ENCODE assay signal across 16 mouse cellular contexts in the genomic region with DNA sequence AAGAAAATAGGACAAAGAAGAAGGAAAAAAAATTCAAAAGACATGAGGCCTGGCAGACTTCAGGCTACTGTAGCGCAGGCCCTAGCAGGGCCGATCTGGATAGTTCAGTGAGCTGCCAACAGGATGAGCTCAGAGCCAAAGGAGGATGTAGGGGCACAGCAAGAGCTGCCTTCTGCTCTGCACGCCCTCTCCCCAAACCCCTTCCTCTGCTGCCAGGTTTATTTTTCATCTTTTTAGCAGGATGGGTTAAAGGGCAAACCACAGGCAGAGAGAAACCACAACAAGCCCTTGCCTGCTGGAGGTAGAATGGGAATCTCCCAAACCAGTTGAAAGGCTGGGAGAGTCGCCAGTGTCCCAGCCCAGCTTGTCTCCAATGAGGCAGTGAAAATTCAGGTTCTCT. TPM values are rescaled to one million over a fixed set of nuclear protein-coding genes. Genes with fewer than 3 reads are reported as not detected.
DNase-seq lines count a peak whose midpoint lies in the region; ATAC-seq and TF ChIP-seq lines count a peak whose summit lies in the region.
"Had no signal": no experiment of that assay in that cellular context is flagged by ENCODE, and none has a peak within 500 bp of the region (broad histone marks: within the 10 kb centered on the region; RNA-seq: fewer than 3 reads in every experiment).

No protein-coding gene starts in this region.

- H3K4me1 ChIP-seq in midbrain, embryonic 11.5 days (ENCODE audit: control insufficient read depth, insufficient read depth, low read length): no peaks in the 10 kb centered on the region
- H3K4me1 ChIP-seq in midbrain, embryonic 15.5 days: no peaks in the 10 kb centered on the region
- H3K4me1 ChIP-seq: hindbrain, embryonic 13.5 days had no signal

- H3K27me3 ChIP-seq in midbrain, embryonic 11.5 days (ENCODE audit: control insufficient read depth, insufficient read depth, low read length): no peaks in the 10 kb centered on the region
- no peaks in the 10 kb centered on the region for H3K27me3 ChIP-seq in midbrain, embryonic 15.5 days (replicated peaks)
- H3K27me3 ChIP-seq: heart, embryonic 12.5 days; hindbrain, embryonic 13.5 days had no signal

- no peaks in the 10 kb centered on the region for H3K36me3 ChIP-seq in midbrain, embryonic 11.5 days (ENCODE audit: control insufficient read depth, insufficient read depth, low read length)
- H3K36me3 ChIP-seq in midbrain, embryonic 15.5 days (replicated peaks): no peaks in the 10 kb centered on the region
- H3K36me3 ChIP-seq: hindbrain, embryonic 13.5 days had no signal

- no peak overlapping the region for H3K27ac ChIP-seq in gastrocnemius, adult 2 months
- no peak overlapping the region for H3K27ac ChIP-seq in midbrain, embryonic 11.5 days (ENCODE audit: low read depth, low read length)
- H3K27ac ChIP-seq in midbrain, embryonic 15.5 days: no peak overlapping the region
- H3K27ac ChIP-seq: hindbrain, embryonic 13.5 days had no signal

- H3K4me3 ChIP-seq in gastrocnemius, adult 2 months: no peak overlapping the region
- no peak overlapping the region for H3K4me3 ChIP-seq in midbrain, embryonic 11.5 days (ENCODE audit: low read depth, low read length)
- no peak overlapping the region for H3K4me3 ChIP-seq in midbrain, embryonic 15.5 days
- H3K4me3 ChIP-seq: heart, embryonic 12.5 days; hindbrain, embryonic 13.5 days had no signal

- no peak for TF ChIP-seq CTCF in gastrocnemius, adult 2 months (IDR thresholded peaks at IDR 0.05)

- H3K9ac ChIP-seq in midbrain, embryonic 11.5 days (ENCODE audit: low read length): no peak overlapping the region
- no peak overlapping the region for H3K9ac ChIP-seq in midbrain, embryonic 15.5 days
- H3K9ac ChIP-seq: heart, embryonic 12.5 days; hindbrain, embryonic 13.5 days had no signal

- H3K4me2 ChIP-seq in midbrain, embryonic 11.5 days: no peak overlapping the region
- H3K4me2 ChIP-seq in midbrain, embryonic 15.5 days: no peak overlapping the region
- H3K4me2 ChIP-seq: heart, embryonic 12.5 days; hindbrain, embryonic 13.5 days had no signal

- H3K9me3 ChIP-seq in midbrain, embryonic 11.5 days (ENCODE audit: control insufficient read depth, low read length): no peaks in the 10 kb centered on the region
- no peaks in the 10 kb centered on the region for H3K9me3 ChIP-seq in midbrain, embryonic 15.5 days

- intact Hi-C loops in gastrocnemius, adult 2 months (cut with DNase I): no loop called here

- ATAC-seq in midbrain, embryonic 11.5 days (ENCODE audit: low FRiP score): no peak
- ATAC-seq in midbrain, embryonic 15.5 days (replicated peaks): no peak
- ATAC-seq: forebrain, embryonic 14.5 days; lung, postnatal 0 days had no signal

- WGBS in midbrain, embryonic 11.5 days: 71% methylated on average over 4 of the region's 4 CpGs
- 82% methylated on average over 4 of the region's 4 CpGs for WGBS in midbrain, embryonic 15.5 days

- DNase-seq in gastrocnemius, adult 2 months: peak; percentile 36
- DNase-seq in gastrocnemius, postnatal 10 days: no peak
- DNase-seq in midbrain, embryonic 11.5 days (ENCODE audit: low spot score, missing footprints): peak; percentile 59
- DNase-seq in cerebellum, adult 18-20 months: peak; percentile 77 to 86
- DNase-seq in naive thymus-derived CD4-positive, alpha-beta T cell, adult 2 months (ENCODE audit: low read depth): peak; percentile 53
- no peak for DNase-seq in yolk sac, embryonic 10.5 days (ENCODE audit: low spot score)
- no peak for DNase-seq in testis, postnatal 14 days (ENCODE audit: low spot score)
- DNase-seq: adrenal gland, postnatal 25 days; gastrocnemius, postnatal 14 days; kidney, adult 8-10 months; right cerebral cortex, postnatal 14 days had no signal

RNA-seq across cellular contexts. Expression of a gene that starts 10.2 kb away (rescaled TPM):
- total RNA-seq in gastrocnemius, adult 2 months (2021): 10 to 100 TPM; 20.5 to 22.9 TPM
- total RNA-seq in gastrocnemius, postnatal 10 days (2021): 10 to 100 TPM; 37.3 to 42.6 TPM
- 7.8 and 9.0 TPM in 2 replicates for polyA plus RNA-seq in midbrain, embryonic 11.5 days (2014; fragmentation: Nextera tagmentation; extraction: Ambion mirVana)
- polyA plus RNA-seq in midbrain, embryonic 15.5 days (2015; fragmentation: Nextera tagmentation; extraction: Ambion mirVana): 6.5 TPM in 2 replicates

RNA-seq across cellular contexts. Expression of a gene that starts 51.7 kb away (rescaled TPM):
- total RNA-seq in gastrocnemius, adult 2 months (2021): 1 to 10 TPM; 2.1 to 2.3 TPM
- 1 to 10 TPM; 4.3 to 4.4 TPM for total RNA-seq in gastrocnemius, postnatal 10 days (2021)
- polyA plus RNA-seq in midbrain, embryonic 11.5 days (2014; fragmentation: Nextera tagmentation; extraction: Ambion mirVana): 2.3 and 2.4 TPM in 2 replicates
- polyA plus RNA-seq in midbrain, embryonic 15.5 days (2015; fragmentation: Nextera tagmentation; extraction: Ambion mirVana): 2.2 and 2.3 TPM in 2 replicates

Comparison
In these comparisons a context has a peak if more than half of its experiments do, and no peak if none do; other contexts are left out.
1. DNase-seq: peak in gastrocnemius, adult 2 months (single experiment), midbrain, embryonic 11.5 days (single experiment), cerebellum, adult 18-20 months (2 of 2) and naive thymus-derived CD4-positive, alpha-beta T cell, adult 2 months (single experiment); none in gastrocnemius, postnatal 10 days (single experiment), yolk sac, embryonic 10.5 days (single experiment) and testis, postnatal 14 days (single experiment).